Mouse (Mus musculus) lung, postnatal 0 days (tissue): ENCODE results near the gene Cox6b1.

Experiments used
- CTCF ChIP-seq: IDR thresholded peaks from 2 replicates; pipeline ENCODE4 v1.5.1; 2016; ENCODE audit warnings: antibody characterized with exemption, mild to moderate bottlenecking
- EP300 ChIP-seq: IDR thresholded peaks from 2 replicates; pipeline ENCODE4 v1.6.1; 2016; ENCODE audit warnings: antibody characterized with exemption, mild to moderate bottlenecking, control low read depth

DNA sequence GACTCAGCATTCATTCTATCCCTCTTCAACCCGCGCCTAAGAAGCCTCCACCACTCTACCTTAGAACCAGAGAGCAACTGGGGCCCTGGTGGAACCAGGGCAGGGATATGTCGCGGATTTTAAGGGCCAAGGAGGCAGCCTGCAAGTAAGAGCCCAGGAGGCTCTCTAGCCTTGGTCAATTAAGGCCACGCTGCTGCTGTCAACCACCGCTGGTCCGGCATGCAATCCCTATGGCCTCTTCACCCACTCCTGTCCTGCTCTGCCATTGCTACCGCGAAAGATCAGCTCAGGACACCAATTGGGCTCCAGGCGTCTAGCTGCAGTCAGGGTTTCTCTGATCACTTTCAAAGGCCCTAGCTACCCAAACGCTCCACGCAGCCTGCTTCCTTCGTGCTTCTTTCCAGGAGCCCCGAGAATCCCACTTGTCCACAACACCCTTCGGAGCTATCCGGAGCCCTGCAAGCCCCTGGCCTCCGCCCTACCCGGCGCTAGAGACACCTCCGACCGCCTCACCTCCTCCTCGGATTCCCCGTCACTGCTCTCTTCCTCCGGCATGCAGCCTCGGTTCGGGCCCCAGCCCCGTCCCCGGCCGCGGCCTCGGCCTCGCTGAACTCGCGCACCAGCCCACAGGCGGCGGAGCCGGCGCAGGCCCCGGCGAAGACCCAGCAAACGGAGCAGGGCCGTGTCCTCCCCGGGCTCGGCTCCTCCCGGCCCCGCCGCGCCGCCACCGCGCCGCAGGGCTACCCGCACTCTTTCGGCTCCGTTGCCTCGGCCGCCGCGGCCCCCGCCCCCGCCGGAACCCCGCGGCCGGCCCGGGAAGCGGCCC lies 37.9 kb downstream of the Cox6b1 start:
- no peak for TF ChIP-seq CTCF
- no peak for TF ChIP-seq EP300
